Mouse (Mus musculus): ENCODE measurements around the gene Cnot6.
A peak's percentile ranks its signal among the peaks of the same experiment; 100 is the strongest.

Gene Cnot6

GRCm38 (mm10) chr11:49713336-49714334, 1.1 kb upstream of the Cnot6 start:
- peak; percentile 50 for DNase-seq (ENCODE audit: extremely low read depth, low read depth, low spot score)

GRCm38 (mm10) chr11:49711981-49712554, 455 bp downstream of the Cnot6 start:
- no peak for DNase-seq (ENCODE audit: extremely low read depth, low read depth, low spot score)

- no peak for DNase-seq (ENCODE audit: extremely low read depth, low read depth, low spot score)
Observed at GRCm38 (mm10) chr11:49710664-49711063, 1.9 kb downstream of the Cnot6 start.

- DNase-seq (ENCODE audit: extremely low read depth, low read depth, low spot score) = no peak
Observed at GRCm38 (mm10) chr11:49707834-49708233, 4.7 kb downstream of the Cnot6 start.

GRCm38 (mm10) chr11:49704804-49705203, 7.7 kb downstream of the Cnot6 start:
- DNase-seq (ENCODE audit: extremely low read depth, low read depth, low spot score) = no peak

- DNase-seq (ENCODE audit: extremely low read depth, low read depth, low spot score) = no peak
Observed at GRCm38 (mm10) chr11:49702014-49702413, 10.5 kb downstream of the Cnot6 start.

- no peak for DNase-seq (ENCODE audit: extremely low read depth, low read depth, low spot score)
Observed at GRCm38 (mm10) chr11:49699079-49699478, 13.4 kb downstream of the Cnot6 start.

- DNase-seq (ENCODE audit: extremely low read depth, low read depth, low spot score) = no peak
Observed at GRCm38 (mm10) chr11:49697779-49698178, 14.7 kb downstream of the Cnot6 start.

GRCm38 (mm10) chr11:49696472-49696871, 16.1 kb downstream of the Cnot6 start:
- no peak for DNase-seq (ENCODE audit: extremely low read depth, low read depth, low spot score)

GRCm38 (mm10) chr11:49695695-49696094, 16.8 kb downstream of the Cnot6 start:
- DNase-seq (ENCODE audit: extremely low read depth, low read depth, low spot score) = peak; percentile 7

GRCm38 (mm10) chr11:49695013-49695412, 17.5 kb downstream of the Cnot6 start:
- no peak for DNase-seq (ENCODE audit: extremely low read depth, low read depth, low spot score)

- DNase-seq (ENCODE audit: extremely low read depth, low read depth, low spot score) = no peak
Observed at GRCm38 (mm10) chr11:49684237-49684973, 28.1 kb downstream of the Cnot6 start.

- no peak for DNase-seq (ENCODE audit: extremely low read depth, low read depth, low spot score)
Observed at GRCm38 (mm10) chr11:49673433-49673832, 39.1 kb downstream of the Cnot6 start.

GRCm38 (mm10) chr11:49665462-49665861, 47.1 kb downstream of the Cnot6 start:
- no peak for DNase-seq (ENCODE audit: extremely low read depth, low read depth, low spot score)

GRCm38 (mm10) chr11:49664262-49665140, 48.0 kb downstream of the Cnot6 start:
- no peak for DNase-seq (ENCODE audit: extremely low read depth, low read depth, low spot score)

GRCm38 (mm10) chr11:49663310-49663709, 49.2 kb downstream of the Cnot6 start, which contains the start of gene Scgb3a1:
Gene Scgb3a1, plus strand, starts transcription at chr11:49663610.
- no peak for DNase-seq (ENCODE audit: extremely low read depth, low read depth, low spot score)

GRCm38 (mm10) chr11:49662292-49662780, 50.2 kb downstream of the Cnot6 start:
- no peak for DNase-seq (ENCODE audit: extremely low read depth, low read depth, low spot score)

- DNase-seq (ENCODE audit: extremely low read depth, low read depth, low spot score) = no peak
Observed at GRCm38 (mm10) chr11:49659470-49659799, 53.1 kb downstream of the Cnot6 start.

GRCm38 (mm10) chr11:49658791-49659469, 53.6 kb downstream of the Cnot6 start:
- DNase-seq (ENCODE audit: extremely low read depth, low read depth, low spot score) = no peak

- no peak for DNase-seq (ENCODE audit: extremely low read depth, low read depth, low spot score)
Observed at GRCm38 (mm10) chr11:49658065-49658464, 54.5 kb downstream of the Cnot6 start.

All from fat pad, adult 2 months (tissue).